Mouse (Mus musculus): ENCODE results near the gene Gng8.
A peak's percentile ranks its signal among the peaks of the same experiment; 100 is the strongest.

Gng8 gene

DNA sequence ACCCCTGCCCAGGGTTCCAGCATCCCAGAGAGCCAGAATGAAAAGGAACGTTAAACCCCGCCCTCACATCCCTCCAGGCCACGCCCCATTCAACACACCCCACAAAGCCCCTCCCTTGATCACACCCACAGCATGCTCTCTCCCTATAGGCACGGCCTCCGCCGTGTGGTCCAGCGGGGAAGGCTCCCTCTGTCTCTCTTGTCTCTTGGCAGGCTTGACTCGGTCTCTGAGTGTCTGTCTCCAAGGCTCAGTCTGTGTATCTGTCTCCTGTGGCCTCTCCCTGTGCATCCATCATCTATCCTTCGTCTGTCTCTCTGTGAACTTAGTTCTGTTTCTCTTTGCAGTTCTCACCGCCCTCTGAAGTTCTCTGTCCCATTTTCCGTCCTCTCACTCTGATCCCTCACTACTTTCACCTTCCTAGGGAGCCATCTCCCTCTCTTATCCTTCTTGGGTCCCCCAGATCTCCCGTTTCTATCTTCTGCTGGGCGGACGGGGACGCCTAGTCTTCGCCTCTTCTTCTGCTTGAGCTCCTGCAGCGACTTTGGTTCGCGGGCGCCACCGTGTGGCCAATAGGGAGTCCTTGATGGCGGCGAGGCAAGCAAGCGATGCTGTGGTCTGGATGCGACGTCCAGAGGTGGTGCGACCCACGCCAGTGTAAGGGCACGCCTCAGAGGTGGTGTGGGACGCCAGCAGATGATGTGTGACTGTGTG lies at the start of gene Gng8:
Gng8 (plus strand) TSS at position 146 of the 711 bp plus-strand sequence.
- peak; percentile 83 for DNase-seq (ENCODE audit: low spot score)

DNA sequence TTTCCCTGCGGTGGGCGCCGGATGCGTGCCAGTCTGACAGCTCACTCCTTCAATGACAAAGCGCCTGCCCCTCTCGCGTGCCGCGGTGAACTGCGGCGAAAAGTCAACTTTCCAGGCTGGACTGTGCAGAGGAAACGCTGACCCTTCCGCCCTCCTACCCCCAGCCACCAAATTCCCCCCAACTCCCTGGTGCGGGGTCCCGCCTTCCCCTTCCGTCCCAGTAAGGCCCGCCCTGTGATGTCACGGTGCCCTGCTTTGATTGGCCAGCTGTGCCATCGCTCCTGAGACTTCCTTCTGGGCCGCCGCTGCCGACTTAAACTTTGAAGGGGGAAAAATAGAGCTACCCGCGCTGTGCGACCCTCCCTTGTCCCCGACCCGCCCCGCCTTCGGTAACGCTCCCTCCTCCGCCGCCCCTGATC lies 48.9 kb upstream of the Gng8 start, which contains the start of gene Prkd2:
Prkd2 (plus strand) TSS at position 258 of the 419 bp plus-strand sequence.
- DNase-seq (ENCODE audit: low spot score), result peak; percentile 95

- peak; percentile 66 for DNase-seq (ENCODE audit: low spot score)
Measured at GRCm38 (mm10) chr7:16843441-16844171, 48.0 kb upstream of the Gng8 start.

DNA sequence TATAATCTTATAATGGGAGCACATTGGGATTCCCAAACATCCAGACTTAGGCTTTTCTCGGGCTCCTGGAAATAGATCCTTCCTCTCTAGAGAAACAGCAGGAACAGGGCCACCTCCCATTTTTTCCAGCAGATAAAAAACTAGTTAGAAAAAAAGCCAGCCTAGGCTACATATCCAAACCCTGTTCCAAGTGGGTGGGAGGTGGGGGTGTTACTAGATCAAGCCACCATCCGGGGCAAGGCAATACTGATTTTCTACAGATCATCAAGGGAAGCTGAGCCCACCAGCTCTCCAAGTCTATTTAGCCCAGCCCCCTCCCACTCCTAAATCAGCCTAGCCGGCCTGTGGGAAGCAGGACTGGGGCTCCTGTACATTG lies 46.9 kb upstream of the Gng8 start:
- DNase-seq (ENCODE audit: low spot score), result no peak

DNA sequence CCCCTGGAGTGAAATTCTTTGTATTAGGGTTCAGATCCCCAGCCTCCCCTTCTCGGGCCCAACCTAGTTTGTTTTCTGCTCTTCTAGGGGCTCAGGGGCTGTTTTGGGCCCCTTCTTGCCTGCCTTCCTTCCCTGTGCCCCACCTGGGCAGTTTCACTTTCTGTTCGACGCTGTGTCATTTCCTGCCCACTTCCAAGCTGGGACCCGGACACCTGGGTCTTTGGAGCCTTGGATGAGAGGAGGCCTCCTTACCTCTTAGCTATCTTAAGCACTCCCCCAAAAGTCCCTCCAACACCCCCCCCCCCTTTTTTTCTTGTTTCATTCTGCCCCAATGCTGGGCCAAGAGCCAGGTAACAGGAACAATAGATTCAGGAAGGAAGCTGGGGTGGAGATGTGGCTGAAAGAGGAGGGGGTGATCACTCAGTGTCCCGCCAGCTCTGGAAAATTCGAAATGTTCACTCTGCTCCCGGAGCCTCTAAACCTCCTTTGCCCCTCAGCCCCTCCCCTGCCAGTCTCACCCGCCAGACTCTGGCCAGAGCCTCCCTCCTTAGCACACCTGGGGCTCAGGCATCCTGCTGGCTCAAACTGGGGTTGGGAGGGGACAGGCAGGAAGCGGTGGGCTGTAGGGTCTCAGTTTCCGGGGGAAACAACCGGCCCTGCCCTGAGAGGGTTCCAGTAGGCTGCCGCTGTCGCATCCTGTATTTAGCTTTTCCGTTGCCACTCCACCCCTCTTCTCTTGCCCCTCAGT lies 46.3 kb upstream of the Gng8 start:
- peak; percentile 79 for DNase-seq (ENCODE audit: low spot score)

DNA sequence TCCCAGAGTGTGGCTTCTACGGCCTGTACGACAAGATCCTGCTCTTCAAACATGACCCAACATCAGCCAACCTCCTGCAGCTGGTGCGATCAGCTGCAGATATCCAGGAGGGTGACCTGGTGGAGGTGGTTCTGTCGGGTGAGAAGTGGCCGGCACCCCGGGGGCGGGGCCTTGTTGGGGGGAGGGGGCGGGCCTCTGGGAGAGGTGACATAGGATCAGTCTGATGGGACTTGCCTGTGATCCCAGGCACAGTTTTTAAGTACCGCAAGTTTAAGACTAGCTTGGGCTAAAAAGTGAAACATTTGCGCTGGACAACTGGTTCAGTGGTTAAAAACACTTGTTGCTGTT lies 45.8 kb upstream of the Gng8 start:
- DNase-seq (ENCODE audit: low spot score), result no peak

DNA sequence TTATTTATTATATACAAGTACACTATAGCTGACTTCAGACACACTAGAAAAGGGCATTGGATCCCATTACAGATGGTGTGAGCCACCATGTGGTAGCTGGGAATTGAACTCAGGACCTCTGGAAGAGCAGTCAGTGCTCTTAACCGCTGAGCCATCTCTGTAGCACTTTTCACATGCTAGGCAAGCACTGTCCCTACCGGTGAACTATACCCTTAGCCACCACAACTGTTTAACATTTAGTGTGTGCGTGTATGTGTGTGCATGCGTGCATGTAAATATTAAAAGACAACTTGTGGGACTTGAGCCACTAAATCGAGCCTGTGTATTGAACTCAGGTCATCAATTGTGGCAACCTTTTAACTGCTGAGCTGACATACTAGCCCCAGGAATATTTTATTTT lies 44.8 kb upstream of the Gng8 start:
- DNase-seq (ENCODE audit: low spot score), result no peak

GRCm38 (mm10) chr7:16847507-16847906 lies 44.1 kb upstream of the Gng8 start:
- DNase-seq (ENCODE audit: low spot score), result no peak

DNA sequence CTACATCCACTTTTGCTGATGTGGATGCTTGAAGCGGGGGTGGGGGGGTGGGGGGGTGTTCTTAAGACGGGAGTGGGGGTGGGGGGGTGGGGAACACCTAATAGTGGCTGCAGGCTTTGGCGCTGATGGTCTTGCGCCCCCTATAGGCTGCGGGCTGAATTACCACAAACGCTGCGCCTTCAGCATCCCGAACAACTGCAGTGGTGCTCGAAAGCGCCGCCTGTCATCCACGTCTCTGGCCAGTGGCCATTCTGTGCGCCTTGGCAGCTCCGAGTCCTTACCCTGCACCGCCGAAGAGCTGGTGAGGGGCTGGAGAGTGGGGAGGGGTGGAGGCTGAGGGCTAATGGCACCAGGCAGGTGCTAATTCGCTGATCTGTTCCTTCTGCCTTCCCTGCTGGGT lies 43.0 kb upstream of the Gng8 start:
- DNase-seq (ENCODE audit: low spot score), result peak; percentile 30

GRCm38 (mm10) chr7:16851636-16852035 lies 40.0 kb upstream of the Gng8 start:
- no peak for DNase-seq (ENCODE audit: low spot score)

DNA sequence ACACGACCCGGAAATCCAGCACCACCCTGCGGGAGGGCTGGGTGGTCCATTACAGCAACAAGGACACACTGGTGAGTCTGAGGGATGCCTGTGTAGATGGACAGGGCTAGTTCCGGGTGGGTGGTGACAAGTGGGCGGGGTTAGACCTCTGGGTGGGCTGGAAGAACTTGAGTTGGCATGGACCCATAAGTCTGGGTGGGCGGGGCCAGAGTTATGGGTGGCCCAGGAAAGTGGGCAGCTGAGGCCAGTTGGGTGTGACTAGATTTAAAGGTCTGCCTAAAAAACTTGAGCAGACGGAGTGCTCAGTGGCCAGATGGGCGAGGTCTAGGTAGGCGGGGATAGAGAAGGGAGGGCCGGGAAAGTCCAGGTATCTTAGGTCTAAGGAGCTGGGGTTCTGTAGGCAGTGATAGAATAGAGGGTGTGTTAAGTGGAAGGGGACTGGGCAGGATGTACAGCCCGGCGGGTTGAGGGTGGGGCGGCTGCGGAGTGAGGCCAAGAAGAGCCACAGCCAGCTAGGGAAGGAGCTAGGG lies 38.2 kb upstream of the Gng8 start:
- DNase-seq (ENCODE audit: low spot score), result peak; percentile 48

DNA sequence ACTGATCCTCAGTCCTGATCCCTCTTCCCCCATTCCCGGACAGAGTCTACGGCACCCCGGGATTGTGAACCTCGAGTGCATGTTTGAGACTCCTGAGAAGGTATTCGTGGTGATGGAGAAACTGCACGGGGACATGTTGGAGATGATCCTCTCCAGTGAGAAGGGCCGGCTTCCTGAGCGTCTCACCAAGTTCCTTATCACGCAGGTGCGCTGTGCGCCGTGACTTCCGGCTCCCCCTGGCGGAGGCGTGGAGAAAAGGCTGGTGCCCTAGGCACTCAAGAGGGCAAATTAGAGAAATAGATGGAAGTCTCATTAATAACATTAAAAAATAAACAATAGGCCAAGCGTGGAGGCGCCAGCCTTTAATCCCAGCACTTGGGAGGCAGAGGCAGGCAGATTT lies 33.2 kb upstream of the Gng8 start:
- DNase-seq (ENCODE audit: low spot score), result peak; percentile 41

- peak; percentile 43 for DNase-seq (ENCODE audit: low spot score)
Measured at GRCm38 (mm10) chr7:16859902-16860651, 31.5 kb upstream of the Gng8 start.

DNA sequence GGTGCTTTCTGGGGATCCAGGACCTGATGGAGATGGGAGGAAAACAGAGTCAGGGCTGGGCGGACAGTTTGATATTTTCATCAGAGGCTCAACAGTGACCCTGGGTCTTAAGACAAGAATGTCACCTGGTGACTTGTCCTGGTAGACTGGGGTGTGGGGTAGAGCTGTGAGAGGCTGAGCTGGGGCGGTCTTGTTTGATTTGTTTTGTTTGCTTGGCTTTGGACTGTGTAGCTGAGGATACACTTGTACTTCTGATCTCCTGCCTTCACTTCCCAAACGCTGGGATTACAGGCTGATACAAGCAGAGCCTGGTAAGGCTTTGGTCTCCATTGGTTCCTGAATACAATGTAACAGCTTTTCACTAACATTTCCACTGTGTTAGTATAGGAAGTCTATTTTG lies 24.1 kb upstream of the Gng8 start:
- no peak for DNase-seq (ENCODE audit: low spot score)

DNA sequence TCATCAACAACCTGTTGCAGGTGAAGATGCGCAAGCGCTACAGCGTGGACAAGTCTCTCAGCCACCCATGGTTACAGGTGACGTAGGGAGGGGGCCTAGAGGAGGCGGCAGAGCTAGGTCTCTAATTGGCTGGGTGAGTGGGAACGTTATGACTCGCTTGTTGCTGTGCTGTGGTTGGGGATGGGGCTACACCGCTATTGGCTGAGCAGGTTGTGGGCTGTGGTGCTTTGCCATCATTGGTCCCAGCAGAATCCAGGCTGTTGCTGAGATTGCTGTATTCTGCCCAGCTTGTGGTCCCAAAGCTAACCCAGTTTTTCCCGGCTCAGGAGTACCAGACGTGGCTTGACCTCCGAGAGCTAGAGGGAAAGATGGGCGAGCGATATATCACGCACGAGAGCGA lies 22.1 kb upstream of the Gng8 start:
- no peak for DNase-seq (ENCODE audit: low spot score)

- DNase-seq (ENCODE audit: low spot score), result no peak
Measured at GRCm38 (mm10) chr7:16871600-16871999, 20.0 kb upstream of the Gng8 start.

- DNase-seq (ENCODE audit: low spot score), result no peak
Measured at GRCm38 (mm10) chr7:16872478-16872877, 19.1 kb upstream of the Gng8 start.

- no peak for DNase-seq (ENCODE audit: low spot score)
Measured at GRCm38 (mm10) chr7:16873392-16873791, 18.2 kb upstream of the Gng8 start.

GRCm38 (mm10) chr7:16874190-16874589 lies 17.4 kb upstream of the Gng8 start:
- peak; percentile 84 for DNase-seq (ENCODE audit: low spot score)

- peak; percentile 100 for DNase-seq (ENCODE audit: low spot score)
Measured at GRCm38 (mm10) chr7:16874756-16875309, 16.8 kb upstream of the Gng8 start.

DNA sequence AGATGAGACGGTGACA lies 16.5 kb upstream of the Gng8 start, which contains the start of gene Dact3:
Dact3 (plus strand) TSS at position 8 of the 16 bp plus-strand sequence.
- DNase-seq (ENCODE audit: low spot score), result no peak

GRCm38 (mm10) chr7:16875326-16875725 lies 16.3 kb upstream of the Gng8 start:
- DNase-seq (ENCODE audit: low spot score), result no peak
